Comparison of ENCODE assay signal across 9 mouse cellular contexts in genomic region chr4:137128152-137128551, GRCm38 (mm10).
DNase-seq lines count a peak whose midpoint lies in the region; ATAC-seq and TF ChIP-seq lines count a peak whose summit lies in the region.
"Had no signal": no experiment of that assay in that cellular context is flagged by ENCODE, and none has a peak within 500 bp of the region (broad histone marks: within the 10 kb centered on the region; RNA-seq: fewer than 3 reads in every experiment).

No protein-coding gene starts in this region.

- TF ChIP-seq POLR2A in myocyte (IDR thresholded peaks at IDR 0.05; ENCODE audit: insufficient read length, low read depth): no peak

- intact Hi-C loops in heart, postnatal 36 days (cut with DNase I): no loop called here
- intact Hi-C loops in left cerebral cortex, postnatal 14 days (cut with DNase I): no loop called here

- ATAC-seq in lung, embryonic 16.5 days (ENCODE audit: low read depth): peak; percentile 51; the same call in 1 of the 2 replicates
- no peak for ATAC-seq in forebrain, embryonic 11.5 days (replicated peaks; ENCODE audit: low FRiP score)
- 0 out of 2 replicates have a peak, but pooled peaks have one; percentile 45 for ATAC-seq in hindbrain, embryonic 11.5 days (ENCODE audit: low FRiP score)

- 3% methylated on average over 15 of the region's 15 CpGs for WGBS in lung, embryonic 16.5 days
- WGBS in forebrain, embryonic 11.5 days: 69% methylated on average over 15 of the region's 15 CpGs
- 30% methylated on average over 15 of the region's 15 CpGs for WGBS in hindbrain, embryonic 11.5 days

- H3K9me3 ChIP-seq in lung, embryonic 16.5 days (ENCODE audit: control insufficient read depth, low read length): no peaks in the 10 kb centered on the region
- no peaks in the 10 kb centered on the region for H3K9me3 ChIP-seq in forebrain, embryonic 11.5 days (ENCODE audit: control insufficient read depth, low read length)
- H3K9me3 ChIP-seq in hindbrain, embryonic 11.5 days (ENCODE audit: control insufficient read depth, low read length): no peaks in the 10 kb centered on the region
- H3K9me3 ChIP-seq: stomach, embryonic 15.5 days had no signal

- H3K79me2 ChIP-seq in myocyte (ENCODE audit: control insufficient read depth, insufficient read depth): no peaks in the 10 kb centered on the region

- H3K27ac ChIP-seq in lung, embryonic 16.5 days (ENCODE audit: low read length): no peak overlapping the region
- H3K27ac ChIP-seq in forebrain, embryonic 11.5 days (ENCODE audit: low read depth, low read length): 0 out of 2 replicates have a peak overlapping the region, but pooled peaks have one; percentile 9
- peak overlapping the region; percentile 54; the same call in 1 of the 2 replicates for H3K27ac ChIP-seq in hindbrain, embryonic 11.5 days (ENCODE audit: low read depth, low read length)
- H3K27ac ChIP-seq: stomach, embryonic 15.5 days had no signal

- no peak overlapping the region for H3K4me3 ChIP-seq in lung, embryonic 16.5 days (ENCODE audit: low read length)
- no peak overlapping the region for H3K4me3 ChIP-seq in forebrain, embryonic 11.5 days (ENCODE audit: low read depth, low read length)
- no peak overlapping the region for H3K4me3 ChIP-seq in hindbrain, embryonic 11.5 days (ENCODE audit: low read depth, low read length)
- no peak overlapping the region for H3K4me3 ChIP-seq in myocyte
- H3K4me3 ChIP-seq: stomach, embryonic 15.5 days had no signal

- H3ac ChIP-seq in myocyte (ENCODE audit: control insufficient read depth, insufficient read length): no peak overlapping the region

- no peak for DNase-seq in lung, adult 18-20 months
- no peak for DNase-seq in forebrain, embryonic 11.5 days (ENCODE audit: low spot score)
- DNase-seq in hindbrain, embryonic 11.5 days (ENCODE audit: low spot score): peak; percentile 50
- no peak for DNase-seq in adrenal gland, postnatal 4 days (ENCODE audit: low spot score in 2 of 2)
- DNase-seq in heart, postnatal 36 days: no peak
- no peak for DNase-seq in left cerebral cortex, postnatal 14 days (ENCODE audit: low spot score in 2 of 2)

- H3K4me2 ChIP-seq in lung, embryonic 16.5 days (ENCODE audit: low read depth, low read length): no peak overlapping the region
- no peak overlapping the region for H3K4me2 ChIP-seq in forebrain, embryonic 11.5 days (ENCODE audit: low read depth, low read length, severe bottlenecking)
- H3K4me2 ChIP-seq in hindbrain, embryonic 11.5 days (replicated peaks; ENCODE audit: low read depth, low read length): no peak overlapping the region
- H3K4me2 ChIP-seq in myocyte (ENCODE audit: low read depth): peak overlapping the region; percentile 12
- H3K4me2 ChIP-seq: stomach, embryonic 15.5 days had no signal

- H3K27me3 ChIP-seq in lung, embryonic 16.5 days (ENCODE audit: control insufficient read depth, insufficient read depth, low read depth, low read length): peaks cover 30% of the 10 kb centered on the region
- no peaks in the 10 kb centered on the region for H3K27me3 ChIP-seq in forebrain, embryonic 11.5 days (ENCODE audit: control insufficient read depth, insufficient read depth, low read length)
- H3K27me3 ChIP-seq in hindbrain, embryonic 11.5 days (ENCODE audit: control insufficient read depth, insufficient read depth, low read length): no peaks in the 10 kb centered on the region; the same call in 1 of the 2 replicates
- no peaks in the 10 kb centered on the region for H3K27me3 ChIP-seq in myocyte (ENCODE audit: control insufficient read depth, insufficient read depth, insufficient read length)
- H3K27me3 ChIP-seq: stomach, embryonic 15.5 days had no signal

- H3K36me3 ChIP-seq in lung, embryonic 16.5 days (ENCODE audit: control insufficient read depth, insufficient read depth, low read length): no peaks in the 10 kb centered on the region
- no peaks in the 10 kb centered on the region for H3K36me3 ChIP-seq in forebrain, embryonic 11.5 days (ENCODE audit: control insufficient read depth, insufficient read depth, low read length)
- no peaks in the 10 kb centered on the region for H3K36me3 ChIP-seq in hindbrain, embryonic 11.5 days (ENCODE audit: control insufficient read depth, insufficient read depth, low read length)
- H3K36me3 ChIP-seq in myocyte (ENCODE audit: control insufficient read depth, insufficient read depth): no peaks in the 10 kb centered on the region
- H3K36me3 ChIP-seq: stomach, embryonic 15.5 days had no signal

- H3K9ac ChIP-seq in lung, embryonic 16.5 days (ENCODE audit: low read length): no peak overlapping the region
- H3K9ac ChIP-seq in forebrain, embryonic 11.5 days (ENCODE audit: low read length): no peak overlapping the region
- H3K9ac ChIP-seq in hindbrain, embryonic 11.5 days (ENCODE audit: low read depth, low read length): peak overlapping the region; percentile 1; the same call in 1 of the 2 replicates
- H3K9ac ChIP-seq: stomach, embryonic 15.5 days had no signal

- H3K4me1 ChIP-seq in lung, embryonic 16.5 days (replicated peaks; ENCODE audit: control insufficient read depth, insufficient read depth, low read length): no peaks in the 10 kb centered on the region; the same call in 1 of the 2 replicates
- H3K4me1 ChIP-seq in forebrain, embryonic 11.5 days (replicated peaks; ENCODE audit: control insufficient read depth, insufficient read depth, low read length): no peaks in the 10 kb centered on the region
- H3K4me1 ChIP-seq in hindbrain, embryonic 11.5 days (replicated peaks; ENCODE audit: control insufficient read depth, insufficient read depth, low read length): peaks cover 5% of the 10 kb centered on the region

TF ChIP-seq in myocyte, 11 proteins besides CTCF, POLR2A, EP300 and RAD21:
- TF ChIP-seq TCF12 (IDR thresholded peaks at IDR 0.05; ENCODE audit: insufficient read depth, poor library complexity, severe bottlenecking): peak; percentile 70
- no peak for TF ChIP-seq REST (IDR thresholded peaks at IDR 0.05; ENCODE audit: insufficient read depth, insufficient read length)
- peak; percentile 49 to 95 (median 73) for TF ChIP-seq MYOG (IDR thresholded peaks at IDR 0.05; ENCODE audit: control insufficient read depth in 1 of 3, insufficient read depth in 1 of 3, insufficient read length in 2 of 3, low read depth in 2 of 3)
- TF ChIP-seq USF1 (IDR thresholded peaks at IDR 0.05; ENCODE audit: low read depth): no peak
- TF ChIP-seq SRF (IDR thresholded peaks at IDR 0.05; ENCODE audit: control insufficient read depth, insufficient read length, low read depth): no peak
- TF ChIP-seq MYOD1 (IDR thresholded peaks at IDR 0.05; ENCODE audit: control insufficient read depth in 1 of 3, insufficient read length in 2 of 3, low read depth in 2 of 3): peak in 2 of 3 experiments; percentile 70 to 86
- no peak for TF ChIP-seq MAX (IDR thresholded peaks at IDR 0.05; ENCODE audit: low read depth)
- TF ChIP-seq POLR2AphosphoS2 (IDR thresholded peaks at IDR 0.05; ENCODE audit: insufficient read length, low read depth): no peak
- peak; percentile 67 for TF ChIP-seq TCF3 (IDR thresholded peaks at IDR 0.05; ENCODE audit: insufficient read length, low read depth)
